Mouse (Mus musculus) heart, postnatal 10 days (tissue): ENCODE measurements around the gene Prrg2. TPM values are rescaled to one million over a fixed set of nuclear protein-coding genes. Genes with fewer than 3 reads are reported as not detected.

ENCODE experiments used
- DNase-seq, 2 experiments: peaks; one replicate each; pipeline ENCODE4 v3.0.0; 2021
- intact Hi-C: fragments of 180-260 bp; cut with DNase I; formaldehyde crosslinking; loops from one replicate; pipeline ENCODE4 v1.15.1; 2025
- microRNA-seq, 2 experiments: library from miRNA; unstranded; fragments of <30 nt; microRNA quantifications; one replicate each; pipeline ENCODE4 v1.2.0; 2022
- total RNA-seq, 2 experiments: library from RNA; stranded (reverse); gene quantifications; 2 replicates each; pipeline ENCODE4 v1.2.3; 2021

Gene Prrg2
- total RNA-seq, 2 experiments from 2014 or later, result 10.9 to 11.3 TPM

GRCm38 (mm10) chr7:45015344-45015956 is 47.0 kb downstream of the Prrg2 start:
- intact Hi-C loops, result loop anchor here (2.0 kb wide), 1 partner anchor 17 kb away; the partner anchor contains the start of gene Bcl2l12
- peak in 1 of 2 experiments; percentile 41 for DNase-seq

GRCm38 (mm10) chr7:45014096-45014451 is 48.4 kb downstream of the Prrg2 start:
- intact Hi-C loops, result loop anchor here (2.0 kb wide), 1 partner anchor 15 kb away; the partner anchor contains the start of gene Bcl2l12
- no peak for DNase-seq

GRCm38 (mm10) chr7:45013366-45014095 is 48.9 kb downstream of the Prrg2 start:
- intact Hi-C loops, result loop anchor here (2.0 kb wide), 1 partner anchor 15 kb away; the partner anchor contains the start of gene Bcl2l12
- no peak for DNase-seq

GRCm38 (mm10) chr7:45012824-45013223 is 49.7 kb downstream of the Prrg2 start:
- intact Hi-C loops, result no loop called here
- DNase-seq, result no peak

GRCm38 (mm10) chr7:45012011-45012410 is 50.5 kb downstream of the Prrg2 start:
- intact Hi-C loops, result no loop called here
- no peak for DNase-seq

- DNase-seq, result no peak
- intact Hi-C loops, result no loop called here
Measured at GRCm38 (mm10) chr7:45008411-45008810, 54.1 kb downstream of the Prrg2 start.

- no peak for DNase-seq
- intact Hi-C loops, result no loop called here
Measured at GRCm38 (mm10) chr7:45007846-45008245, 54.6 kb downstream of the Prrg2 start.

GRCm38 (mm10) chr7:45007141-45007540 is 55.3 kb downstream of the Prrg2 start:
- no peak for DNase-seq
- intact Hi-C loops, result no loop called here

GRCm38 (mm10) chr7:45006503-45006902 is 56.0 kb downstream of the Prrg2 start:
- no peak for DNase-seq
- intact Hi-C loops, result no loop called here

GRCm38 (mm10) chr7:45005321-45005992 is 57.0 kb downstream of the Prrg2 start:
- no peak for DNase-seq
- intact Hi-C loops, result no loop called here

GRCm38 (mm10) chr7:45004546-45004945 is 57.9 kb downstream of the Prrg2 start:
- DNase-seq, result no peak
- intact Hi-C loops, result no loop called here

Small RNAs within 50 kb of the gene (microRNA-seq; reads per million reads assigned to microRNA genes)
- 0.95 to 1.0 reads per million in 2 experiments for gene Mir7054

Other genes with a start within 250 kb of the Prrg2 start
- 10 to 100 TPM; 44.3 to 45.1 TPM for gene Nup62, start 246.6 kb downstream of the Prrg2 start, total RNA-seq
- gene Il4i1, start 246.3 kb downstream of the Prrg2 start, total RNA-seq, result 1 to 10 TPM; 1.3 to 1.8 TPM
- 10 to 100 TPM; 50.4 to 51.3 TPM for gene Atf5, start 246.0 kb downstream of the Prrg2 start, total RNA-seq
- gene Akt1s1, start 213.7 kb downstream of the Prrg2 start, total RNA-seq, result 10 to 100 TPM; 76.8 to 78.4 TPM
- 10 to 100 TPM; 38.4 to 44.7 TPM for gene Tbc1d17, start 213.6 kb downstream of the Prrg2 start, total RNA-seq
- 10 to 100 TPM; 18.1 to 21.6 TPM for gene Pnkp, start 205.5 kb downstream of the Prrg2 start, total RNA-seq
- 100 to 1,000 TPM; 189 to 196 TPM for gene Ptov1, start 192.9 kb downstream of the Prrg2 start, total RNA-seq
- gene Med25, start 170.0 kb downstream of the Prrg2 start, total RNA-seq, result 10 to 100 TPM; 67.7 to 77.1 TPM
- gene Fuz, start 166.6 kb downstream of the Prrg2 start, total RNA-seq, result 10 to 100 TPM; 12.2 to 18.2 TPM
- 10 to 100 TPM; 90.9 to 91.1 TPM for gene Ap2a1, start 133.2 kb downstream of the Prrg2 start, total RNA-seq
- not detected for gene Tsks, start 119.5 kb downstream of the Prrg2 start, total RNA-seq
- 1 to 10 TPM; 4.1 to 6.2 TPM for gene Cpt1c, start 87.8 kb downstream of the Prrg2 start, total RNA-seq
- 100 to 1,000 TPM; 198 to 216 TPM for gene Prmt1, start 76.1 kb downstream of the Prrg2 start, total RNA-seq
- 10 to 100 TPM; 34.1 to 47.9 TPM for gene Irf3, start 65.0 kb downstream of the Prrg2 start, total RNA-seq
- gene Bcl2l12, start 64.0 kb downstream of the Prrg2 start, total RNA-seq, result 10 to 100 TPM; 14.5 to 15.9 TPM
- 10 to 100 TPM; 68.5 to 70.1 TPM for gene Scaf1, start 46.3 kb downstream of the Prrg2 start, total RNA-seq
- gene Rras, start 44.7 kb downstream of the Prrg2 start, total RNA-seq, result 10 to 100 TPM; 71.6 to 75.7 TPM
- 10 to 100 TPM; 28.8 to 35.7 TPM for gene Prr12, start 9.8 kb downstream of the Prrg2 start, total RNA-seq
- gene Nosip, start 248 bp downstream of the Prrg2 start, total RNA-seq, result 10 to 100 TPM; 33.9 to 35.9 TPM
- 10 to 100 TPM; 76.5 to 83.4 TPM for gene Rcn3, start 29.5 kb upstream of the Prrg2 start, total RNA-seq
- gene Fcgrt, start 41.2 kb upstream of the Prrg2 start, total RNA-seq, result 10 to 100 TPM; 65.4 to 69.2 TPM
- gene Rps11, start 61.8 kb upstream of the Prrg2 start, total RNA-seq, result 100 to 1,000 TPM; 752 to 773 TPM
- 100 to 1,000 TPM; 809 to 865 TPM for gene Rpl13a, start 66.1 kb upstream of the Prrg2 start, total RNA-seq
- gene Gm45713, start 73.6 kb upstream of the Prrg2 start, total RNA-seq, result not detected
- 1 to 10 TPM; 5.7 to 6.5 TPM for gene Flt3l, start 73.8 kb upstream of the Prrg2 start, total RNA-seq
- gene Pih1d1, start 91.6 kb upstream of the Prrg2 start, total RNA-seq, result 10 to 100 TPM; 47.1 to 49.0 TPM
- 10 to 100 TPM; 36.6 to 48.2 TPM for gene Aldh16a1, start 91.9 kb upstream of the Prrg2 start, total RNA-seq
- gene Slc17a7, start 101.3 kb upstream of the Prrg2 start, total RNA-seq, result 1 to 10 TPM; 6.1 to 6.7 TPM
- gene Gfy, start 116.9 kb upstream of the Prrg2 start, total RNA-seq, result not detected
- gene Pth2, start 118.3 kb upstream of the Prrg2 start, total RNA-seq, result not detected
- not detected for gene Ccdc155, start 142.2 kb upstream of the Prrg2 start, total RNA-seq
- not detected for gene Dkkl1, start 149.5 kb upstream of the Prrg2 start, total RNA-seq
- gene Tead2, start 153.1 kb upstream of the Prrg2 start, total RNA-seq, result 10 to 100 TPM; 27.5 to 32.3 TPM
- 1 to 10 TPM; 3.0 to 4.0 TPM for gene Cd37, start 176.4 kb upstream of the Prrg2 start, total RNA-seq
- gene Slc6a16, start 178.4 kb upstream of the Prrg2 start, total RNA-seq, result not detected
- gene Slc6a21, start 214.8 kb upstream of the Prrg2 start, total RNA-seq, result not detected